Mouse (Mus musculus) urinary bladder, postnatal 36 days (tissue): ENCODE results near the gene Mecom.
A peak's percentile ranks its signal among the peaks of the same experiment; 100 is the strongest.
"Not testable (repeated sequence)": the region's sequence is repeated elsewhere in the genome, so short reads cannot be mapped to it uniquely, and the experiment has no call there.

ENCODE experiments used
- DNase-seq, 2 experiments: peaks; one replicate each; pipeline ENCODE4 v3.0.0; 2022; ENCODE audit warnings: low spot score in 2 of 2, mixed read lengths in 1 of 2

Gene Mecom

GRCm38 (mm10) chr3:30445247-30445969, 102.4 kb downstream of the Mecom start:
- no peak for DNase-seq

GRCm38 (mm10) chr3:30441646-30442045, 106.2 kb downstream of the Mecom start:
- no peak for DNase-seq

- DNase-seq = no peak
Measured at GRCm38 (mm10) chr3:30438007-30438406, 109.8 kb downstream of the Mecom start.

GRCm38 (mm10) chr3:30436561-30436960, 111.2 kb downstream of the Mecom start:
- no peak for DNase-seq

- no peak for DNase-seq
Measured at GRCm38 (mm10) chr3:30436131-30436530, 111.7 kb downstream of the Mecom start.

- no peak for DNase-seq
Measured at GRCm38 (mm10) chr3:30428877-30429276, 118.9 kb downstream of the Mecom start.

GRCm38 (mm10) chr3:30424036-30424435, 123.8 kb downstream of the Mecom start:
- no peak for DNase-seq

- not testable (repeated sequence) for DNase-seq
Measured at GRCm38 (mm10) chr3:30421948-30422347, 125.9 kb downstream of the Mecom start.

- no peak for DNase-seq
Measured at GRCm38 (mm10) chr3:30420899-30421298, 126.9 kb downstream of the Mecom start.

GRCm38 (mm10) chr3:30414173-30414572, 133.6 kb downstream of the Mecom start:
- DNase-seq = no peak

GRCm38 (mm10) chr3:30410778-30411177, 137.0 kb downstream of the Mecom start:
- DNase-seq = no peak

- no peak for DNase-seq
Measured at GRCm38 (mm10) chr3:30404821-30405220, 143.0 kb downstream of the Mecom start.

GRCm38 (mm10) chr3:30398911-30399310, 148.9 kb downstream of the Mecom start:
- no peak for DNase-seq

- DNase-seq = no peak
Measured at GRCm38 (mm10) chr3:30394911-30395310, 152.9 kb downstream of the Mecom start.

GRCm38 (mm10) chr3:30392662-30393061, 155.1 kb downstream of the Mecom start:
- no peak for DNase-seq

GRCm38 (mm10) chr3:30392218-30392617, 155.6 kb downstream of the Mecom start:
- DNase-seq = no peak

GRCm38 (mm10) chr3:30390346-30390745, 157.5 kb downstream of the Mecom start:
- DNase-seq = no peak

GRCm38 (mm10) chr3:30380273-30380672, 167.5 kb downstream of the Mecom start:
- DNase-seq = no peak

- DNase-seq = no peak
Measured at GRCm38 (mm10) chr3:30379301-30379700, 168.5 kb downstream of the Mecom start.

- DNase-seq = no peak
Measured at GRCm38 (mm10) chr3:30371472-30371871, 176.3 kb downstream of the Mecom start.

GRCm38 (mm10) chr3:30370860-30371455, 176.8 kb downstream of the Mecom start:
- no peak for DNase-seq

- peak in 1 of 2 experiments; percentile 47 for DNase-seq
Measured at GRCm38 (mm10) chr3:30366621-30367020, 181.2 kb downstream of the Mecom start.

- no peak for DNase-seq
Measured at GRCm38 (mm10) chr3:30361190-30361589, 186.6 kb downstream of the Mecom start.
